In genomic region chr1:182823723-182824421, GRCm38 (mm10) we compare ENCODE assay signal across 13 mouse cellular contexts.
A peak's percentile ranks its signal among the peaks of the same experiment; 100 is the strongest.
DNase-seq lines count a peak whose midpoint lies in the region; ATAC-seq and TF ChIP-seq lines count a peak whose summit lies in the region.
"Had no signal": no experiment of that assay in that cellular context is flagged by ENCODE, and none has a peak within 500 bp of the region (broad histone marks: within the 10 kb centered on the region; RNA-seq: fewer than 3 reads in every experiment).

No protein-coding gene starts in this region.

- H3K36me3 ChIP-seq in forebrain, embryonic 12.5 days (replicated peaks) = no peaks in the 10 kb centered on the region
- no peaks in the 10 kb centered on the region for H3K36me3 ChIP-seq in forebrain, embryonic 11.5 days (ENCODE audit: control insufficient read depth, insufficient read depth, low read length)
- no peaks in the 10 kb centered on the region for H3K36me3 ChIP-seq in midbrain, embryonic 14.5 days (ENCODE audit: control insufficient read depth, insufficient read depth, low read length)
- no peaks in the 10 kb centered on the region for H3K36me3 ChIP-seq in stomach, postnatal 0 days (ENCODE audit: control insufficient read depth, insufficient read depth, low read length)
- H3K36me3 ChIP-seq: kidney, embryonic 15.5 days; liver, embryonic 13.5 days had no signal

- peaks cover 11% of the 10 kb centered on the region for H3K4me1 ChIP-seq in forebrain, embryonic 12.5 days
- no peaks in the 10 kb centered on the region for H3K4me1 ChIP-seq in forebrain, embryonic 11.5 days (replicated peaks; ENCODE audit: control insufficient read depth, insufficient read depth, low read length)
- peaks cover 14% of the 10 kb centered on the region; the same call in 1 of the 2 replicates for H3K4me1 ChIP-seq in midbrain, embryonic 14.5 days (ENCODE audit: control insufficient read depth, insufficient read depth, low read length)
- no peaks in the 10 kb centered on the region for H3K4me1 ChIP-seq in stomach, postnatal 0 days (replicated peaks; ENCODE audit: control insufficient read depth, insufficient read depth)

- no peak overlapping the region for H3K4me3 ChIP-seq in forebrain, embryonic 12.5 days (replicated peaks)
- H3K4me3 ChIP-seq in forebrain, embryonic 11.5 days (ENCODE audit: low read depth, low read length) = no peak overlapping the region
- no peak overlapping the region for H3K4me3 ChIP-seq in midbrain, embryonic 14.5 days (replicated peaks; ENCODE audit: low read depth, low read length)
- no peak overlapping the region for H3K4me3 ChIP-seq in stomach, postnatal 0 days (ENCODE audit: low read depth, low read length)
- H3K4me3 ChIP-seq: heart, adult 2 months; kidney, embryonic 15.5 days; liver, embryonic 13.5 days had no signal

- ATAC-seq in forebrain, embryonic 12.5 days (ENCODE audit: low FRiP score) = peak; percentile 51; the same call in 1 of the 2 replicates
- ATAC-seq in forebrain, embryonic 11.5 days (replicated peaks; ENCODE audit: low FRiP score) = no peak
- ATAC-seq in midbrain, embryonic 14.5 days (ENCODE audit: low FRiP score, low TSS enrichment) = no peak
- no peak for ATAC-seq in stomach, postnatal 0 days (ENCODE audit: low FRiP score, low TSS enrichment)

- no peak for TF ChIP-seq EP300 in stomach, postnatal 0 days (optimal IDR thresholded peaks at IDR 0.05)

- WGBS in forebrain, embryonic 12.5 days = 57% methylated on average over 21 of the region's 21 CpGs
- 75% methylated on average over 21 of the region's 21 CpGs for WGBS in forebrain, embryonic 11.5 days
- WGBS in midbrain, embryonic 14.5 days = 60% methylated on average over 21 of the region's 21 CpGs
- WGBS in stomach, postnatal 0 days = 68% methylated on average over 21 of the region's 21 CpGs

- no peak for TF ChIP-seq CTCF in stomach, postnatal 0 days (IDR thresholded peaks at IDR 0.05; ENCODE audit: low read depth)

- H3K9me3 ChIP-seq in forebrain, embryonic 12.5 days = no peaks in the 10 kb centered on the region
- H3K9me3 ChIP-seq in forebrain, embryonic 11.5 days (ENCODE audit: control insufficient read depth, low read length) = no peaks in the 10 kb centered on the region
- H3K9me3 ChIP-seq in midbrain, embryonic 14.5 days (ENCODE audit: control insufficient read depth, low read length) = no peaks in the 10 kb centered on the region
- no peaks in the 10 kb centered on the region for H3K9me3 ChIP-seq in stomach, postnatal 0 days (ENCODE audit: control insufficient read depth, low read length)
- H3K9me3 ChIP-seq: kidney, embryonic 15.5 days; liver, embryonic 13.5 days had no signal

- DNase-seq in forebrain, embryonic 11.5 days (ENCODE audit: low spot score) = no peak
- DNase-seq in layer of hippocampus, adult 9-11 months = peak; percentile 41
- DNase-seq in layer of hippocampus, adult 9-10 months (ENCODE audit: low spot score) = no peak
- DNase-seq in Muller cell, postnatal 12 days (ENCODE audit: inconsistent ontology term) = peak; percentile 24
- DNase-seq in midbrain, embryonic 14.5 days = peak; percentile 40
- DNase-seq in stomach, postnatal 0 days (ENCODE audit: low spot score) = no peak
- no peak for DNase-seq in spleen, adult 12 weeks (ENCODE audit: low spot score)
- DNase-seq: cerebellum, adult 2 months; heart, adult 2 months; liver, embryonic 13.5 days had no signal

- H3K4me2 ChIP-seq in forebrain, embryonic 12.5 days = no peak overlapping the region
- no peak overlapping the region for H3K4me2 ChIP-seq in forebrain, embryonic 11.5 days (ENCODE audit: low read depth, low read length, severe bottlenecking)
- H3K4me2 ChIP-seq in midbrain, embryonic 14.5 days (ENCODE audit: low read length) = no peak overlapping the region; the same call in 1 of the 2 replicates
- no peak overlapping the region for H3K4me2 ChIP-seq in stomach, postnatal 0 days (replicated peaks; ENCODE audit: low read depth)
- H3K4me2 ChIP-seq: kidney, embryonic 15.5 days; liver, embryonic 13.5 days had no signal

- H3K27me3 ChIP-seq in forebrain, embryonic 12.5 days = no peaks in the 10 kb centered on the region; the same call in 1 of the 2 replicates
- H3K27me3 ChIP-seq in forebrain, embryonic 11.5 days (ENCODE audit: control insufficient read depth, insufficient read depth, low read length) = no peaks in the 10 kb centered on the region
- no peaks in the 10 kb centered on the region for H3K27me3 ChIP-seq in midbrain, embryonic 14.5 days (ENCODE audit: control insufficient read depth, insufficient read depth, low read length)
- no peaks in the 10 kb centered on the region for H3K27me3 ChIP-seq in stomach, postnatal 0 days (ENCODE audit: control insufficient read depth, insufficient read depth, low read length)
- H3K27me3 ChIP-seq: kidney, embryonic 15.5 days; liver, embryonic 13.5 days had no signal

- no peak overlapping the region for H3K9ac ChIP-seq in forebrain, embryonic 12.5 days
- no peak overlapping the region for H3K9ac ChIP-seq in forebrain, embryonic 11.5 days (ENCODE audit: low read length)
- no peak overlapping the region for H3K9ac ChIP-seq in midbrain, embryonic 14.5 days (replicated peaks; ENCODE audit: low read length)
- H3K9ac ChIP-seq in stomach, postnatal 0 days (ENCODE audit: low read length) = no peak overlapping the region
- H3K9ac ChIP-seq: kidney, embryonic 15.5 days; liver, embryonic 13.5 days had no signal

- H3K27ac ChIP-seq in forebrain, embryonic 12.5 days = 0 out of 2 replicates have a peak overlapping the region, but pooled peaks have one; percentile 31
- H3K27ac ChIP-seq in forebrain, embryonic 11.5 days (ENCODE audit: low read depth, low read length) = no peak overlapping the region
- no peak overlapping the region; the same call in 1 of the 2 replicates for H3K27ac ChIP-seq in midbrain, embryonic 14.5 days (replicated peaks; ENCODE audit: low read depth, low read length)
- no peak overlapping the region for H3K27ac ChIP-seq in stomach, postnatal 0 days (replicated peaks)
- H3K27ac ChIP-seq: heart, adult 2 months; kidney, embryonic 15.5 days; liver, embryonic 13.5 days; macrophage had no signal

Comparison
In these comparisons a context has a peak if more than half of its experiments do, and no peak if none do; other contexts are left out.
1. DNase-seq: peak in layer of hippocampus, adult 9-11 months (single experiment), Muller cell, postnatal 12 days (single experiment) and midbrain, embryonic 14.5 days (single experiment); none in forebrain, embryonic 11.5 days (single experiment), layer of hippocampus, adult 9-10 months (single experiment), stomach, postnatal 0 days (single experiment) and spleen, adult 12 weeks (single experiment).